Mouse (Mus musculus) myocyte (in vitro differentiated cells): Measurements from ENCODE around the gene Adamts4.

ENCODE experiments used
- CEBPB ChIP-seq: IDR thresholded peaks from 2 replicates; pipeline ENCODE4 v1.6.1; 2011; ENCODE audit warnings: mild to moderate bottlenecking, moderate library complexity; ENCODE audit not compliant: poor library complexity, insufficient read depth, severe bottlenecking
- MAX ChIP-seq: IDR thresholded peaks from one replicate; pipeline ENCODE4 v1.6.1; 2011; ENCODE audit warnings: low read depth, mild to moderate bottlenecking, control low read depth
- MYOD1 ChIP-seq, 3 experiments: IDR thresholded peaks; one replicate each; pipeline ENCODE4 v1.6.1; 2011; ENCODE audit warnings: control low read depth in 2 of 3, low read depth in 2 of 3, mild to moderate bottlenecking in 2 of 3, moderate library complexity in 1 of 3; ENCODE audit not compliant: insufficient read length in 2 of 3, control insufficient read depth in 1 of 3
- MYOG ChIP-seq, 3 experiments: IDR thresholded peaks; one replicate each; pipeline ENCODE4 v1.6.1; 2011; ENCODE audit warnings: control low read depth in 2 of 3, low read depth in 2 of 3, mild to moderate bottlenecking in 2 of 3; ENCODE audit not compliant: insufficient read length in 2 of 3, control insufficient read depth in 1 of 3, insufficient read depth in 1 of 3
- POLR2A ChIP-seq: IDR thresholded peaks from one replicate; pipeline ENCODE4 v1.6.1; 2011; ENCODE audit warnings: low read depth, mild to moderate bottlenecking, control low read depth, moderate library complexity; ENCODE audit not compliant: insufficient read length
- POLR2AphosphoS2 ChIP-seq: IDR thresholded peaks from one replicate; pipeline ENCODE4 v1.6.1; 2011; ENCODE audit warnings: low read depth, control low read depth; ENCODE audit not compliant: insufficient read length
- REST ChIP-seq: IDR thresholded peaks from one replicate; pipeline ENCODE4 v1.6.1; 2011; ENCODE audit warnings: mild to moderate bottlenecking, control low read depth, moderate library complexity; ENCODE audit not compliant: insufficient read depth, insufficient read length
- USF1 ChIP-seq: IDR thresholded peaks from one replicate; pipeline ENCODE4 v1.6.1; 2011; ENCODE audit warnings: low read depth, mild to moderate bottlenecking, control low read depth, moderate library complexity

DNA sequence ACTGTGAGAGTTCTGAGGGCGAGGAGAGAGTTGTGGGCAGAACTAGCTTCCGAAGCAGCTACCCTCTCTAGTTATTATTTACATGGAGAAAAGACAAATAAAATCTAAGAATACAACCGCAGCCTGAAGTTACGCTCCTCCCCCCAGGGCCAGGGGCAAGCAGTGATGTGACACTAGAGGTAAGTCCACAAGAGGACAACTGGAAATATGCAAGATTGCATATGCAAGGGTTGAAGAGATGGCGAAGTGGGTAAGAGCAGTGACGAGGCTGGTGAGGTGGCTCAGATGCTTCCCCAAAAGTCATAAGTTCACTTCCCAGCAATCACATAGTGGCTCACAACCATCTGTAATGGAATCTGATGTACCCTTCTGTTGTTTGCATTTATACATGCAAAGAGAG is 27.1 kb upstream of the Adamts4 start:
- no peak for TF ChIP-seq POLR2A
- TF ChIP-seq MYOD1 (IDR thresholded peaks at IDR 0.05; ENCODE audit: control insufficient read depth in 1 of 3, insufficient read length in 2 of 3, low read depth in 2 of 3), result no peak
- TF ChIP-seq CEBPB, result no peak
- no peak for TF ChIP-seq POLR2AphosphoS2
- no peak for TF ChIP-seq USF1
- TF ChIP-seq MYOG (IDR thresholded peaks at IDR 0.05; ENCODE audit: control insufficient read depth in 1 of 3, insufficient read depth in 1 of 3, insufficient read length in 2 of 3, low read depth in 2 of 3), result no peak
- TF ChIP-seq MAX, result no peak
- no peak for TF ChIP-seq REST
